ENCODE assay signal across 8 mouse cellular contexts in the genomic region with DNA sequence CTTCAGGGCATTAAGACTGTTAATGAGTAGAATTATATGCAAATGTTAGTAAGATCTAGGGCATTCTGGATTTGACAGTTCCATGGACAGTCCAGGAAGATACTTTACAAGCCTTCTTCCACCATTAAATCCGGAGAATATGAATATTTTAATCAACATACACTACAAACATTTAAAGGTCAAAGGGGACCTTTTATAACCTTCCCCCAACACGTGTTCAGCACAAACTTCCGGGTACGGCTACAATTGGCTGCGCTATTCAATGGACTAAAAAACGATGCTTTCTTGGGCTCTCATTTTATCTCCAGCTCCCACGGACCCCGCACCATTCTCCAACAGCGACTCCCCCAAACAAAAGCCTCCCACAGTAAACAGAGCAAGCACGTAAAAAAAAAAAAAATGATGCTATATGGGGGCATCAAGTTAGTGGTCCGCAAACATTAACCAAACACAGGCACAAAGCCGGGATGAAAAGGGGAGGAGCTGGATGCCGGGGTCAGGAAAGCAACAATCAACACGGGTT. TPM values are rescaled to one million over a fixed set of nuclear protein-coding genes. Genes with fewer than 3 reads are reported as not detected.
A peak's percentile ranks its signal among the peaks of the same experiment; 100 is the strongest.
DNase-seq lines count a peak whose midpoint lies in the region; ATAC-seq and TF ChIP-seq lines count a peak whose summit lies in the region.

No protein-coding gene starts in this region.

- no peak for TF ChIP-seq EP300 in liver, embryonic 14.5 days (IDR thresholded peaks at IDR 0.05; ENCODE audit: low read depth)

- no peaks in the 10 kb centered on the region for H3K9me3 ChIP-seq in heart, embryonic 16.5 days (replicated peaks; ENCODE audit: control insufficient read depth, low read length)
- H3K9me3 ChIP-seq in liver, embryonic 14.5 days (ENCODE audit: control insufficient read depth, low read length), result no peaks in the 10 kb centered on the region

- 2% methylated on average over 14 of the region's 14 CpGs for WGBS in heart, embryonic 16.5 days
- under 1% methylated on average over 14 of the region's 14 CpGs for WGBS in liver, embryonic 14.5 days (ENCODE audit: insufficient replicate concordance)
- under 1% methylated on average over 14 of the region's 14 CpGs for WGBS in small intestine, adult 2 months

- H3K4me3 ChIP-seq in heart, embryonic 16.5 days (ENCODE audit: low read length), result peak overlapping the region; percentile 88
- peak overlapping the region; percentile 87 to 97 for H3K4me3 ChIP-seq in liver, embryonic 14.5 days (ENCODE audit: insufficient read depth in 1 of 2, low read depth in 2 of 2, low read length in 2 of 2)
- peak overlapping the region; percentile 99 for H3K4me3 ChIP-seq in small intestine, adult 2 months (ENCODE audit: low read depth, low read length)

- H3K27ac ChIP-seq in heart, embryonic 16.5 days (ENCODE audit: low read length), result peak overlapping the region; percentile 82
- H3K27ac ChIP-seq in liver, embryonic 14.5 days, result peak overlapping the region; percentile 89
- peak overlapping the region; percentile 75 for H3K27ac ChIP-seq in small intestine, adult 2 months (ENCODE audit: insufficient read depth, low read depth, low read length)

- H3K36me3 ChIP-seq in heart, embryonic 16.5 days (ENCODE audit: control insufficient read depth, insufficient read depth), result no peaks in the 10 kb centered on the region
- no peaks in the 10 kb centered on the region; the same call in 1 of the 2 replicates for H3K36me3 ChIP-seq in liver, embryonic 14.5 days (replicated peaks; ENCODE audit: control insufficient read depth, insufficient read depth, low read depth)
- no peaks in the 10 kb centered on the region for H3K36me3 ChIP-seq in small intestine, adult 2 months (ENCODE audit: control insufficient read depth, insufficient read depth, low read length)

- TF ChIP-seq POLR2A in small intestine, adult 2 months (IDR thresholded peaks at IDR 0.05; ENCODE audit: low read depth, low read length), result no peak

- no peak for TF ChIP-seq CTCF in liver, embryonic 14.5 days (IDR thresholded peaks at IDR 0.05; ENCODE audit: low read depth)
- TF ChIP-seq CTCF in small intestine, adult 2 months (IDR thresholded peaks at IDR 0.05; ENCODE audit: extremely low read depth, insufficient read length, insufficient replicate concordance, low read depth, low read length), result no peak

- H3K9ac ChIP-seq in heart, embryonic 16.5 days (ENCODE audit: low read length), result peak overlapping the region; percentile 91
- peak overlapping the region; percentile 98 for H3K9ac ChIP-seq in liver, embryonic 14.5 days (replicated peaks)

- peaks cover 8% of the 10 kb centered on the region for H3K4me1 ChIP-seq in heart, embryonic 16.5 days (ENCODE audit: control insufficient read depth, insufficient read depth, low read length)
- H3K4me1 ChIP-seq in liver, embryonic 14.5 days (replicated peaks; ENCODE audit: control insufficient read depth in 2 of 2, insufficient read depth in 2 of 2, low read length in 1 of 2), result peaks cover 19 to 24% of the 10 kb centered on the region in 2 experiments
- H3K4me1 ChIP-seq in small intestine, adult 2 months (ENCODE audit: control insufficient read depth, insufficient read depth, insufficient read length, low read length), result peaks cover 3% of the 10 kb centered on the region; the same call in 1 of the 2 replicates

- H3K4me2 ChIP-seq in heart, embryonic 16.5 days (ENCODE audit: low read depth, low read length), result peak overlapping the region; percentile 91
- peak overlapping the region; percentile 95 for H3K4me2 ChIP-seq in liver, embryonic 14.5 days (ENCODE audit: low read depth)

- no peaks in the 10 kb centered on the region for H3K27me3 ChIP-seq in heart, embryonic 16.5 days (ENCODE audit: control insufficient read depth, insufficient read depth, low read length)
- H3K27me3 ChIP-seq in liver, embryonic 14.5 days (ENCODE audit: control insufficient read depth, insufficient read depth, low read length), result no peaks in the 10 kb centered on the region
- no peaks in the 10 kb centered on the region for H3K27me3 ChIP-seq in small intestine, adult 2 months (ENCODE audit: control insufficient read depth, insufficient read depth, low read length)

- ATAC-seq in heart, embryonic 16.5 days (replicated peaks; ENCODE audit: extremely low read depth, insufficient read depth, low FRiP score), result no peak
- no peak for ATAC-seq in liver, embryonic 14.5 days (ENCODE audit: insufficient read depth)

- DNase-seq in kidney, adult 9 months, result peak; percentile 69
- no peak for DNase-seq in kidney, adult 11 months
- DNase-seq in ZHBTc4 (ENCODE audit: low read depth, low spot score), result peak; percentile 72
- no peak for DNase-seq in liver, embryonic 14.5 days (ENCODE audit: low read depth in 3 of 3, low spot score in 3 of 3)
- DNase-seq in frontal cortex, postnatal 10 days (ENCODE audit: low spot score in 2 of 2), result no peak
- no peak for DNase-seq in cerebellum, adult 11-12 months

RNA-seq across cellular contexts. Expression of a gene that starts 1.5 kb away (rescaled TPM):
- 57.9 and 61.1 TPM in 2 replicates for polyA plus RNA-seq in heart, embryonic 16.5 days (2015; fragmentation: Nextera tagmentation; extraction: Ambion mirVana)
- 9.0 and 12.6 TPM in 2 replicates for polyA plus RNA-seq in liver, embryonic 14.5 days (2012; rRNA removed)
- polyA plus RNA-seq in liver, embryonic 14.5 days (2014; fragmentation: Nextera tagmentation; extraction: Ambion mirVana), result 34.2 and 35.1 TPM in 2 replicates
- 5.9 and 8.1 TPM in 2 replicates for polyA plus RNA-seq in small intestine, adult 2 months (2012; rRNA removed)

RNA-seq across cellular contexts. Expression of a gene that starts 15.5 kb away (rescaled TPM):
- polyA plus RNA-seq in heart, embryonic 16.5 days (2015; fragmentation: Nextera tagmentation; extraction: Ambion mirVana), result 30.4 and 31.2 TPM in 2 replicates
- 47.6 and 58.6 TPM in 2 replicates for polyA plus RNA-seq in liver, embryonic 14.5 days (2012; rRNA removed)
- polyA plus RNA-seq in liver, embryonic 14.5 days (2014; fragmentation: Nextera tagmentation; extraction: Ambion mirVana), result 51.8 and 68.8 TPM in 2 replicates
- polyA plus RNA-seq in small intestine, adult 2 months (2012; rRNA removed), result 34.1 and 70.7 TPM in 2 replicates

RNA-seq across cellular contexts. Expression of a gene that starts 53.9 kb away (rescaled TPM):
- polyA plus RNA-seq in heart, embryonic 16.5 days (2015; fragmentation: Nextera tagmentation; extraction: Ambion mirVana), result 19.2 and 21.3 TPM in 2 replicates
- polyA plus RNA-seq in liver, embryonic 14.5 days (2012; rRNA removed), result 5.9 and 8.1 TPM in 2 replicates
- 7.8 and 9.6 TPM in 2 replicates for polyA plus RNA-seq in liver, embryonic 14.5 days (2014; fragmentation: Nextera tagmentation; extraction: Ambion mirVana)
- 24.3 and 29.3 TPM in 2 replicates for polyA plus RNA-seq in small intestine, adult 2 months (2012; rRNA removed)

RNA-seq across cellular contexts. Expression of a gene that starts 58.7 kb away (rescaled TPM):
- polyA plus RNA-seq in heart, embryonic 16.5 days (2015; fragmentation: Nextera tagmentation; extraction: Ambion mirVana), result 23.2 and 24.1 TPM in 2 replicates
- polyA plus RNA-seq in liver, embryonic 14.5 days (2012; rRNA removed), result 3.0 and 7.4 TPM in 2 replicates
- polyA plus RNA-seq in liver, embryonic 14.5 days (2014; fragmentation: Nextera tagmentation; extraction: Ambion mirVana), result 4.5 and 5.8 TPM in 2 replicates
- 1.2 and 1.8 TPM in 2 replicates for polyA plus RNA-seq in small intestine, adult 2 months (2012; rRNA removed)

Comparison
In these comparisons a context has a peak if more than half of its experiments do, and no peak if none do; other contexts are left out.
1. DNase-seq: peak in kidney, adult 9 months (single experiment) and ZHBTc4 (single experiment); none in kidney, adult 11 months (single experiment), liver, embryonic 14.5 days (0 of 3), frontal cortex, postnatal 10 days (0 of 2) and cerebellum, adult 11-12 months (single experiment).
2. Peak in every context shown above with its lines, with median percentiles within 50 percentile points of each other: H3K27ac ChIP-seq and H3K4me3 ChIP-seq.